Mouse (Mus musculus) layer of hippocampus, postnatal 36 days (tissue): ENCODE results near the gene Tmem170b. TPM values are rescaled to one million over a fixed set of nuclear protein-coding genes. Genes with fewer than 3 reads are reported as not detected.

Experiments
- DNase-seq, 2 experiments: peaks; one replicate each; pipeline ENCODE4 v3.0.0; 2022
- total RNA-seq, 2 experiments: library from RNA; stranded (reverse); gene quantifications; 2 replicates each; pipeline ENCODE4 v1.2.3; 2021

Gene Tmem170b
- total RNA-seq: 100 to 1,000 TPM in 1 of 2 experiments, 10 to 100 TPM in 1; 99.0 to 101 TPM

DNA sequence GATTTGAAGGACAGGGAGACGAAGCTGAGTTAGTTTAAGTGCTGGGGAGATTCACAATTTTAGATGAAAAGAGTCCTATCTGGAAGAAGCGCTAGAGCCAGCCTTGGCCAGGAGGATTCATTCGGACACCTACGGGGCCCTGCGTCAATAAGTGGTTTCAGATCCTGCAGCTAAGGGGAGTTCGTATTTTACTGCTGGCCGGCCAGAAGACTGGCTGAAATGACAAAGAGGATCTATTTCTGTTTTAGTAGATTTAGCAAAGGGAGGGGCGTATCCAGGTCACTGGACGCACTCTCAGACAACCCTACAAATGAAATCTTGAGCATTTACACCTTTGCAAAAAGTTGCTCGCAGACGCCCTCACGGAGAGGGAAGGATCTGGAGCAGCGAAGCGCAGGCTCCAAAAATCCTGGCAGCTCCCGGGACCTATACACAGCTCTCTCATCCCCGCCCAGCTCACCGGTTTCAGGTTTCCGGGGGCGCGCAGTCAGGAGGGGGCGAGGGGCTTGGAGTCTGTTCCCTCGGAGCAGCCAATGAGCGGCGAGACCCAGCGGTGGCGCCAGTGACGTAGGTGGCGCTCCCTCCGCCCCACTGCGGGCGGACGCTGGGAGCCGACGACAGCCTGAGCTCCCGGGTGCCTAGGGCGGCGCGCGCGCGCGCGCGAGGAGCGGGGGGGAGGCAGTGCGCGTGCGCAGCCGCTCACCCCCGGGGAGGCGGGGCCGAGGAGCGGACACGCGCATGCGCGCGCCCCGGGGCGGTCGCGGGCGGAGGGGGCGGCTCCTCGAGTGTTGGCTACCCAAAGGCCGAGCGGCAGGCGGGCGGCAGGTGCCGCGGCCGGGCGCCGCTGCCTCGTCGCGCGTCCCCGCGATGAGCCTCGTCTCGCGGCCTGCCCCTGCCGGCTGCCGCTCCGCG is at the start of gene Tmem170b:
Gene Tmem170b (plus strand): TSS at position 809 of the 912 bp plus-strand sequence.
- peak; percentile 95 to 97 for DNase-seq

DNA sequence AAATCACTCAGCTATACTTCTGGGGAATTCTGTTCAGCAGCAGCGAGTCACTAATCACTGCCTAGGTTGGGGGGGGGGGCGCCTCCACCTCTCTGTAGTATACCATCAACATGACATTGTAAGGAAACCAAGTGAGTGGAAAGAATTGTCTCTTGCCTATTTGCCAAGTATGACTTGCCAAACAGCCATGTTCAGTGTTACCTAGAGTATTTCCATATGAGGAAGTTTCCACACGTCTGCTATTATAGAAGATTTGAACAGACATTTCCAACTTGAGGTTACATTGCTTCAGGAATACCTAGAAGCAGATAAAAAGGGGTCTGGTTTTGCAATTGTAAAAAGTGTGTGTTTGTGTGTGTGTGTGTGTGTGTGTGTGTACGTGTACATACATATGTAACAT is 44.7 kb upstream of the Tmem170b start:
- DNase-seq: no peak

DNA sequence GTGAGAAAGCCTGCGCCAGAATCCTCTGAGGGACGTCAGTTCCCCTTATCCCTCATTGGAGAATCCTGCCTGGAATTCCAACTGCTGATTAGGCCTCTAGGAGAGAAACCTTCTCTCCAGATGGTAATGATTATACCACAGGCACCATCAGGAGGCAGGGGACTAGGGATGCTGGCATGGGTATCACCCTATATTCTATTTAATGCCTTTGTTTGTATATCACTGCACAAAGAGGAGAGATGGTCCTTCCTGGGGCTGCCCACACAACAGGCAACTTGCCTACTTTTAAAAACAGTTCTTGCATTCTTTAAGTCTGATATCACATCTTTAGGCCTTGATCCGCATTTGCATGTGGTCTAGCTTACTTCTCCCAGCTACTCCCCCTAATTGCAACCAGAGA is 37.3 kb upstream of the Tmem170b start:
- no peak for DNase-seq

DNA sequence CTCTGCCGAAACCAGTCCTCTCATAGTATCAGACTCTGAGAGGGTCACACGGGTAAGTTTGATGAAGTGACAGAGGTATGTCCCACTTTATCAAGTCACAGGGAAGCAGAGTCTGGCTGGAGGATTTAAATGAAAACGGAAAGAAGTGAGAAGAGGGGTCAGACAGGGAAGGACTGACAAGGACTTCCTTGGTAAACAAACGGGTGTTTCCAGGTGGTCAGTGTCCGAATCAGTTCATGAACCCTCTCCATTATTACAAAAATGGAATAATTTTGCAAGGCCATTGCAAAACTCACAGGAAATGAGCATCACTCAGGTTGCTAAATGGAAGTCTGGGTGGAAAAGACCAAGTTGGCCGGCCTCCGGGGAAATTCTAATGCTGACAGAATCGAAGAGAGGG is 36.8 kb upstream of the Tmem170b start:
- DNase-seq: no peak

DNA sequence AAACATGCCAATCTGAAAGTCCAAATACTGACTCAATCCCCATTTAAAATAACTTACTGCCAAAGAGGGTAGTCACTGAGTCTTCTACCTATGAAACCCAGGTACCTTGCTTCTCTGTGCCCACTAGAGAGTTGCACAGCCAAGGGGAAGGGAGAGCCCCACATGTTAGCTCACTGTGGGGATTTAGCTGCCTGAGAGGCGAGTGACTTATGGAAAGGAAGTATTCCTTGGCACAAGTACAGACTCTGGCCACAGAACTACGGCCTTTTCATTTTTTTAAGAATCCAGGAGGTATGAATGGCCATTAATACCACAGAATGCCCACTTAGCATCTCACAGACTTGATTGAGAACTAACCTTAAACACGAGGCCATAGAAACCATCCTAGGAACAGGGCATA is 35.9 kb upstream of the Tmem170b start:
- no peak for DNase-seq

DNA sequence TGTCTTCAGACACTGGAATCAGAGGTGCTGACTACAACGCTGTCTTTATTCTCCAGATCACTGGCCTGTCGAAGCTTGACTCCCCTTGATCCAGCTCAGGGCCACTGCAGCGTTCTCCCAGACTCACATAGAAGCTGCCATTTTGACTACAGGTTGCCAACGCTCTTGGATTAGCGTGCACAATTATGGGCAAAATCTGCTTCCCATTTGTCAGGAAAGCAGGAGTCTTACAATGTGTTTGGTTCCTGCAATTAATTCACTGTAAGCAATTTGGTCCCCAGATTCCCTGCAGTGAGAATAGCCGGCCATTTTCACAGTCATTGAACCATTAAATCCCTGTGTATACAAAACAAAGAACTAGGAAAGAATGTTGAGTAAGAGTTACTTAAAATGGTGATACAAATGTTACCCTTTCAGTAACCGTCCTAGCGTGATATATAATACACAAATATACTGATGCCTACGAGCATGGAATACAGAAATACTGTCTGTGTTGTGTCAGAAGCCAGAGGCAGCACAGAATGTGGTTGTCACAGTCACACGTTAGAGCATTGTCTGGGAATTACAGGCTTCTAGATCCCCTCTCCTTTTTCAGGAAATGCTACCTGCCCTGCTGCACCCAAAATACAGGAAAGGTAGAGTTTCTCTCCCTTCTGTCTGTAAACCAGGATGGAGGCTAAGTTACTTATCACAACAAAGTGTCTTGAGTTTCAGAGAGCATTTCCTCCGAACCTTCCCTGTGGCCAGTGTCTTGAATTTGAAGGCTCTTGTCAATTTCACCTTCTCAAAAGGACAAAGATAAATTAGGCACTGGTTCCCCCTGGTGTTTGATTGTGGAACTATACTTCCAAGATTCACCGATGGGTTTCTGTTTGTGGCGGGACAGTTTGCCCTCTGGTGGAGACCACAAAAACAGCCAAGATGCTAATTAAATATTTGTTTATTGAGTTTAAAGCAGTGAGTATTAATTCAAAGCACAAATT is 34.0 kb upstream of the Tmem170b start:
- DNase-seq: peak; percentile 56 to 80

DNA sequence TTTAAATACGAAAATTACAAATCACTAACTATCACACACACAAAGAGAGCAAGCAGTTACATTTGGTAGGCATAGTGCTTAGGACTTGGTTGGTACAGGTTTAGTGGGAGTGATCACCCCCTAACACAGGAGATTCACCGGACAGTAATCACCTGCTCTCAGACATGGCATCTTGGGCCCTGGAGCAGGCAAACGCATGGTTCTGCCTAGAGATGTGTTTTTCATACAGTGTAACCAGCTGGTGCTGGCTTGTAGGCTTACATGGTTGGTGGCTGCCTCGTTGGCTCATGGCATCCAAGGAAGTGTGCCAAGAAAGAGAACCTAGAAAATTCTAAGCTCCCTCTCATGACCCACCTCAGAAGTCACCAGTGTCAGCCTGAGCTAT is 33.4 kb upstream of the Tmem170b start:
- DNase-seq: no peak

DNA sequence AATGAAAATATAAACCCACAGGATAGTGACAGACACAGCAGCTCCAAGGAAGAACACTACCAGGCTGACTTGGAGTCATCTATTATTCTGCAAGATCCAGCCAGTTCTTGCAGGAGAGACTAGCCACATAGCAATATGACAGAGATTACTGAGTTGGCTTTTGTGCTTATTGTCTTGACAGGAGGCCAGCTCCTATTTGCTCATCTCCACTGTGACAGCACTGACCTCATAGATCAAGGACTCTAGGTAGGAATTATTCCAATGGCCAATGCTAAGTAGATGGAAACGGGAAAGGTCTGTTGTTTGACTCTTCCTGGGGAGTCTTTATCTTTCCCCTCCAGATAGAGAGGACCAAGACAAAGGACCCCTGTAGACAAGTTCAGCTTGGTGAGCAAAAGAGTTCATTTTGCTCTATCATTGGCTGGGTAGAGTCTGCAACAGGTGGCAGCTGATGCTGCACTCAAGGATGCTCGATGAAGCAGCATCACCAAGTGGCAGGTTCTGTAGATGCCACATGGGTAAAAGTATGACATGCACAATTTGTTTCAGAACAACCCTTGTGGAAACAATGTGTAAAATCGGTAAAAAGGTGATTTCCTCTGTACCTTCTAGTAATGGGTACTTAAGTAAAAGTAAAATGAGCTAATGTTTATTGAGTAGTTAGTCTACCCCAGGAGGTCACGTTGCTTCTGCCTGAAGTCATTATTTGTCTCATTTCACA is 32.4 kb upstream of the Tmem170b start:
- no peak for DNase-seq

DNA sequence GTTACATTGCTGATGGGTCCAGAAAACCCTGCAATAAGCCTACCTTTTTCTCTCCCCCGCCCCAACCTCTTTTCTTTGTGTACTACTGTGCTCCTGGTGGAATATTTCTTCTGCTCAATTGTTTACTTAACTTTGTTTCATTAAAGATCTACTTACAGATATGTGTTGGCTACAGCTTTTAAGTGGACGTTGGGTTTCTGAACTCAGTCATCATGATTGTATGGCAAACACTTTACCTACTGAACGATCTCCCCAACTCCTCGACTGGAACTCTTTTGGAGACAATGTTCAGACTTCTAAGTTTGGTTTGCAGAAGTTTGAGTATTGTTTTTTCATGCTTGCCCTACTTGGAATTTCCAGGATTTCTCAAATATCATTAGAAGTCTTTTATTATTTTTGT is 24.6 kb upstream of the Tmem170b start:
- DNase-seq: no peak

DNA sequence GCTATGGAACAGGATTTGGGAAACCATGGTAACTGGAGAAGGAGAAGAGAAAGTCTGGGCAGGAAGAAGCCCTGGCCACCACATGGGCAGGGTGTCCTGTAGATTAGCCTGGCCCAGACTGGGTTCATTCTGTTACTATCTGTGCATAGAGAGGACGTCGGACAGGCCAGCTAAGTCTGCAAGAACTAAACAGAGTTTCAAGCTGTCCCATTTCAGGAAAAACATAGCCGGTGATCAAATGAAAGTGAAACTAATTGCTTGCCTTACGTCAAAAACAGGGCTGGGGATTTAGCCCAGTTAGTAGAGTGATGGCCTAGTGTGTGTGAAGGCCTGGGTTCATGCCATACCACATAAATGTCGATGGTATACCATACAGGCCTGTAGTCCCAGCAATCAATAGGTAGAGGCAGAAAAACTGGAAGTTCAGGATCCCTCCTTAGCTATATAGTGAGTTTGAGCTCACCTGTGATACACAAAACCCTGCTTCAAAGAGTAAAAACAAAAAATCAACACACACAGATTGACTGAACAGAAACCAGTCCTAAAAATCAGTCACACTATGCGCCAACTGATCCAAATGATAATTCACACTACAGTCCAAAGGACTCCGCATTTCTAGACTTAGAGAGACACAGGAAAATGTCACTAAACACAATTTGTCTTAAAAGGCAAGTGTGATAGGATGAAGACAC is 21.9 kb upstream of the Tmem170b start:
- DNase-seq: no peak

DNA sequence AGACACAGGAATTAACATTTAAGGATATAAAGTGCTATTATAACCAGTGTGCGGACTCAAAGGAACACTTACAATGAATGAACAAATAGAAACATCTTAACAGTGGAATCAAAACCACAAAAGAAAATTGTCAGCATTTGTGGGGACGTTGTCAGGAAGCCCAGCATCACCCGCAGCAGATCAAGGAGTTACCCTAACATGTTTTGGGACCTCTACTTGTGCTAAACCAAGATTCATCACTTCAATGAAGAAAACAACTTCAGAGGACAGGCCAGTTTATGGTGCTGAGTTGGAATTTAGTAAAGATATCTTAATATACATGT is 21.4 kb upstream of the Tmem170b start:
- DNase-seq: no peak

DNA sequence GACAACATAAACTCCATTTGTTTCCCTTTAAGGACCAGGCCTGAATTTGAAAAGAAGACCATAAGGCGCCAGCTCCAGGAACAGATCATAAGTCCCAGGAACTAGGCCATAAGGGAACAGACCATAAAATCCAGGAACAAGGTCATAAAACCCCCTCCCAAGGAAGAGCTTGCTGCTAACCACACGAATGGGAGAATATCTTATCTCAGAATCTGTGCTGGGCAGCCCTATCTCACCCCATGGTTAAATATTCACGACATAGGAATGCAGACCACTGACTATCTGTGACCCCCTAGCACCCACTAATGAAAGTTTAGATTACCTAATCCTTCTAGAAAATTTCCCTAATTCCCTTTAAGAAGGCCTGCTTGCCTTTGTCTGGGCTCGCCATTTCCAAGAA is 20.8 kb upstream of the Tmem170b start:
- DNase-seq: no peak

DNA sequence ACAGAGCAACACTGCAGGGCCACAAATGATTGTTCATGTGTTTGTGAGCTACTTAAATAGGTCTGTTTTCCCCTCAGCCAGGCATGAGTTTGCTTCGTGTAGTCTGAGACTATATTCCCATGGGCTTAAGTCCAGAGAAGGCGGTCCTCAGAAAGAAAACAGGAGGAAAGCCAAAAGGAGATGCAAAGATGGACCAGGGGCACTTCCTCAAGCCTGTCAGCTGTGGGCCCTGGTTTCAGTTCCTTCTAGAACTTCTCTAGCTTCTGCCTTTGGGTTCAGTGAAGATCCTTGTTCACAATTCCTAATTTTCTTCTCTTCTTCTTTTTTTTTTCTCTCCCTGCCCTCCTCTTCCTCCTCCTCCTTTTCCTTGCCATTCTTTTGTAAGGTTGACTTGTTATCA is 9.0 kb upstream of the Tmem170b start:
- no peak for DNase-seq

DNA sequence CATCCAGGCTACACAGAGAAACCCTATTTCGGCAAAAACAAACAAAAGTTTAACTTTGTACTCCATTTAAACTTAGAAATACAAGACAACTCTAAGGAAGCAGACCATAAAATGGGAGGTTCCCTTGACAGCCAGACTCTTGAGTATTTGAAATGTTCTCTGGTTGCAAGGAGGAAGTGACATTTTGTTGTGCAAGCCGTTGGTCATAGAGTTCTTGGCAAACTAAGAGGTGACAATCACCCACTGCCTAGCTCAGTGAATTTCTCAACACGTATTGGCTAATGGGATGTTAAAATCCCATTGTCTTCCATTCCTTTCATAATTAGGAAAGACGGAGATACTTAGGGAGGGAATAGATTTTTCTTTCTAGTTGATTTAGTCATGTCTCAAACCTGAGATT is 5.7 kb upstream of the Tmem170b start:
- DNase-seq: no peak

DNA sequence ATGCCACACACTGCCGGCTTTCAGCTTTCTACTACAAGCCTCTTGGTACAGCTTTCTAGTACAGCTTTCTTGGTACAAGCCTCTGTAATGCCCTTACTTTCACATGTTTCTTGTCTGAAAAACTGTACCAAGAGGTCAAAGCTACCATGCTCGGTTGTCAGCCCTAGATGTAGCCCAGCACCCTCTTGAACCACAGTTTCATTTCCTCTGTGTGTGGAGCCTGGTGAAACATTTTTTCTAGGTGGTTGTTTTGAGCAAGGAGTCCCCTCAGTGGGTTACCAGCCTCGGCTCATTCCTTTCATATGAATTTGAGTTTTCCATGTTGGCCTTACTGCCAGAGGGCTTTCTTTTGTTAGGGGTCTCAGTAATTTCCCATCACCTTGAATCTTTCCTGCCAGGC is 4.7 kb upstream of the Tmem170b start:
- no peak for DNase-seq

DNA sequence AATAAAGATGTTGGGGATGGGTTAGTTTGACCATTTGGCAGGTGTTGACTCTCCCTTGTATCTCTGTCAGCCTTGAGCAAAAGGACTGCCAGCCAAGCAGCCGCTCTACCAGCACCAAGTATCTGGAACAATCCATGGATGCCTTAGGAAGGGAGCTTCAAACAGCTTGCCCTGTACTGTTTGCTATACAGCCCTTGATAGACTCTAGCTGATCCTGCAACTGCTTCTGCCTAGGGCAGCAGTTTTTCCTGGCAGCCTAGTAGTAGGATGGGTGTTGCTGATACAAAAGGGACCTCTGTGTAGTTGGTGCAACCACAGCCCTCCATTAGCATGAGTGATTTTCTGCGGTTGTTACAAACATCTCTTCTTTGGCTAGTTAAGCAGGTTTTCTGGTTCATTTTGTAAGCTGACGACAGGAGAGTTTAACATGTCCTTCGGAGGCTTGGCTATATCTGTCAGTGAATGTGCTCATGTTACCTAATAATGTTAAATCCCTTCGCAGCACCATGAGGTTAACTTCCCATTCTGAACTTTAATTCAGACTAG is 1.7 kb upstream of the Tmem170b start:
- no peak for DNase-seq

DNA sequence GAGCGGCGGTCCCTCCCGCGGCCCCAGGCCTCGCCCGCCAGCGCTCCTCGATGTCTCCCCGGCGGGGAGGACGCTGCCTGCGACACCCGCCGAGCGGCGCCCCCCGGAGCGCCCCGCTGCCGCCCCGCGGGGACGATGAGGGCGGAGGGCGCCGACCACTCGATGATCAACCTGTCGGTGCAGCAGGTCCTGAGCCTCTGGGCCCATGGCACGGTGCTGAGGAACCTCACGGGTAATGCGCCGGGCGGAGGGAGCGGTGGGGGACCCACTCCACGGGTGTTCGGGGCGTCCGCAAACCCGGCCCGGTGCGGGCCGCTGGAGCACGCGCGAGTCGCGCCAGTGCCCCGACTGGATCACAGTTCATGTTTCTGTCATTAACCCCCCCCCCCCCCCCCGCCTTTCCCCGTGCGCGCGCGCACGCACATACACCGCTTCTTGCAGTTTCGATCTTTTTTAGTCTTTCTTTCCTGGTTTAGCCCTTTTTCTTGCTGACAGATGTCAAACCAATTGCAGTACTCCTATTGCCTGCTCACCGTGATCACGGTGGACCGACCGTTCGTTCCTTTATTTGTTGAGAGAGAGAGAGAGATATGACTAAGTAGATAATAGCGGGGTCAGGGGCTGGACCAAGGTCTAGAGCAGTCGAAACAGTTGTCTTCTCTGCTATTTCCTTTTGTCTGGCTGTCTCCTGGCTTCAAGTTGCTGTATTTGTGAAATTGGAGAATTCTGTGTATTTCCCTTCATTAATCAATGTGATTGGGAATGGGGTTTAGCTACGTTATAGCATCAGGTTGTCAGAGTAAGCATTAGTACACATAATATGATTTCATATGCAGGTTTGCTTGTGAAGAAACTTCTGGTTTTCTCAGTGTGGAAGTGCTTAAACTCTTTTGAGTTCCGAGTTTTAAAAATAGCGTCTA is 634 bp downstream of the Tmem170b start:
- DNase-seq: peak; percentile 60 to 61

DNA sequence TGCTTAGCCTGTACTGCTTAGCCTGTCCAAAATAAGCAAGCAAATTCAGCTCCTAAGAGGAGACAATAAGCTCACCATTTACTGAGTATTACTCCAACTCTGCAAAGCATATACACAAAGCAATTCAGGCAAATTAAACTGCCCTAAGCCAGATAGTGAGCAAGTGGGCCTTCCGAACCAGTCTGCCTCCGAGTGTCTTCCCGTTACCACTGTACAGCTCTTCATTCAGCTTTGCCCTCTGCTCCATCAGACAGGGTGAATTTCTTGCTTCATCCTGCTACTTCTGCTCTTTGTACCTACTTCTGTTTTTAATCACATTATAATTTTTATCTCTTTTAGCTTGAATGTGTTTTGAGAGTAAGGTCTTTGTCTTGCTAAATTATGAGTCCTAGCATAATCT is 1.9 kb downstream of the Tmem170b start:
- no peak for DNase-seq

DNA sequence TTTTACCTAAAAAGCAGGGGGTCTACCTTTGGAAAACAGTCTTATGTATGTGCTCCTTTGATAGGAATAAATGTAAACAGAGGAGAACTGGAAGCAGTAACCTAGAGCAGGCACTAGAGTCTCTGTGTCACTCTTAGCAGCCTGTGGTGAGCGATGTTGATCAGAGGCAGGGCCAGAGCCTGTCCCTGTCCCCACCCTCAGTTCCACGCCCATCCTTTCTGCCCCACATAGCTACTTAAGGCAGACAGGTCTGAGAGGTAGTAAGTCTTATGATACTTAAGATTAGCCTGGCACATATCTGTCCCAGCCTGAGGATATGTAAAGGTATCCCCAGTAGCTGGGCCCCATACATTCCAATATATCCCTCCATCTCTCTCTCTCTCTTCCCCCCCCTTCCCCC is 2.9 kb downstream of the Tmem170b start:
- DNase-seq: no peak

DNA sequence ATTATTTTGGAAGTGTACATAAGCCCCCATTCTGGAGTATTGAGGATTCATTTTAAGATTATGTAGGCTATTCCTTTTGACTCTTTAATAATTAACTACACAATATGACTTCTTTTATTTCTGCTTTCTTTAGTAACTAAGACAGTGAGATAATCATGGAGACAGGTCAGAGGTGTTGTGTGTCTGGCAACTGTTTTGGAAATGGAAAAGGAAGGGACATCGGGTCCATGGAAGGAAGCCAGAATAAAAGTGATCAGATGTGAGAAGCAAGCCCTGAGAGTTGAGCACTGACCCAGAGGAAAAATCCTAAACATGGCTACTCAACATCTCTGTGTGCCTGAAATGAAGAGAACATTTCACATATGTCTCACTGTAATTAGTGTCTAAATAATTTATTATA is 5.3 kb downstream of the Tmem170b start:
- no peak for DNase-seq

DNA sequence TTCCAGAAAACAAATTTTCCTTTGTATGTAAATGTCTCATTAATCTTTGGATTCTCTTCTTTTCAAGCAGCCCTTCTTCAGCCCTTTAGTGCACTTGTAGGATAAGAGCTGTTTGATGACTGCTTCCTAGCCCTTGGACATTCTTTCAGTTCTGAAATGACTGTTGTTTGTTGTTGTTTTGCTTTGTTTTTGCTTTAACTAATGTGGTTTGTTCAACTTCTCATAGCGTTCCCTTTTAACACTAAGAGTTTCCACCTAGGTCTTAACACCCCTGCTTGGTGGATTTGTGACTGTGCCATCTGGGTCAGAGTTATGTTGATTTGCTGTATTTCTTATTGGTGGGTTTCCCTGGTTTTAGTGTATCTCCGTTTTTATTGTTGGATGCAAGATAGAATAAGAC is 8.8 kb downstream of the Tmem170b start:
- DNase-seq: no peak
